Comparison of ENCODE assay signal across 23 mouse cellular contexts in the genomic region with DNA sequence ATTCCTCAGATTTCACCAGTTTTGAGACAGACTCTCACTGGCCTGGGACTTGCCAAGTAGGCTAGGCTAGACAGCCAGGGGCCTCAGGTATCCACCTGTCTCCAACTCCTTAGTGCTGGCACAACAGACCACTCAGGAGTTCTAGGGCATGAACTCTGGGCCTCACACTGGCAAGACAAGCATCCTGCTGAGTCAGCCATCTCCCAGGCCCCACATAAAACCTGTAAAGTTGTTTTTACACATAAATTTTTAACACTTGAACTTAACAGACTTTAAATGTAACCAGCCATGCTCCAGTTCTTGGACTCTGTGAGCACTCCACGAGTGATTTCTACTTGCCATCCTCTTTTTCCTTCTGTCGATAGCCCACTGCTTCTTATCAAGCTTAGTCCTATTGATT.
"Had no signal": no experiment of that assay in that cellular context is flagged by ENCODE, and none has a peak within 500 bp of the region (broad histone marks: within the 10 kb centered on the region; RNA-seq: fewer than 3 reads in every experiment).

No protein-coding gene starts in this region.

- H3K4me2 ChIP-seq: kidney, embryonic 15.5 days; limb, embryonic 13.5 days; liver, embryonic 12.5 days; liver, embryonic 15.5 days; midbrain, embryonic 13.5 days; neural tube, embryonic 13.5 days; stomach, embryonic 15.5 days had no signal

- H3K27ac ChIP-seq: kidney, embryonic 15.5 days; left cerebral cortex, adult 2 months; limb, embryonic 10.5 days; limb, embryonic 13.5 days; liver, embryonic 12.5 days; liver, embryonic 15.5 days; midbrain, embryonic 13.5 days; neural tube, embryonic 13.5 days; stomach, embryonic 15.5 days had no signal

- H3K4me1 ChIP-seq: liver, embryonic 12.5 days; liver, embryonic 15.5 days; midbrain, embryonic 13.5 days; neural tube, embryonic 13.5 days; stomach, embryonic 15.5 days had no signal

- H3K36me3 ChIP-seq: kidney, embryonic 15.5 days; limb, embryonic 10.5 days; limb, embryonic 13.5 days; liver, embryonic 12.5 days; liver, embryonic 15.5 days; midbrain, embryonic 13.5 days; neural tube, embryonic 13.5 days; stomach, embryonic 15.5 days had no signal

- H3K4me3 ChIP-seq: kidney, embryonic 15.5 days; left cerebral cortex, adult 2 months; limb, embryonic 10.5 days; limb, embryonic 13.5 days; liver, embryonic 12.5 days; liver, embryonic 15.5 days; midbrain, embryonic 13.5 days; myocyte; neural tube, embryonic 13.5 days; stomach, embryonic 15.5 days had no signal

- ATAC-seq: liver, embryonic 12.5 days; midbrain, embryonic 13.5 days; midbrain, embryonic 16.5 days had no signal

- H3K9ac ChIP-seq: kidney, embryonic 15.5 days; limb, embryonic 13.5 days; liver, embryonic 12.5 days; liver, embryonic 15.5 days; midbrain, embryonic 13.5 days; neural tube, embryonic 13.5 days; stomach, embryonic 15.5 days had no signal

- DNase-seq: kidney, adult 11 months; kidney, adult 8-10 months; kidney, postnatal 10 days; kidney, postnatal 36 days; layer of hippocampus, postnatal 36 days; liver; lung, adult 18-20 months; lung, postnatal 4 days; retina, postnatal 1 day; right cerebral cortex, postnatal 25 days; spleen, adult 18-20 months; thymus, postnatal 4 days had no signal

- H3K9me3 ChIP-seq: kidney, embryonic 15.5 days; limb, embryonic 10.5 days; limb, embryonic 13.5 days; liver, embryonic 12.5 days; liver, embryonic 15.5 days; midbrain, embryonic 13.5 days; neural tube, embryonic 13.5 days; stomach, embryonic 15.5 days had no signal

- H3K27me3 ChIP-seq: kidney, embryonic 15.5 days; limb, embryonic 13.5 days; liver, embryonic 12.5 days; liver, embryonic 15.5 days; midbrain, embryonic 13.5 days; neural tube, embryonic 13.5 days; stomach, embryonic 15.5 days had no signal
